Mouse (Mus musculus) NIH3T3 (cell line): ENCODE data around the gene P2ry10b.

Experiments used
- DNase-seq: peaks from one replicate; pipeline ENCODE4 v3.0.0-alpha.2; 2012; ENCODE audit warnings: low read depth

Gene P2ry10b

GRCm38 (mm10) chrX:107148681-107149080 lies at the start of gene P2ry10b:
Gene P2ry10b, plus strand, starts transcription at chrX:107148927.
- DNase-seq = no peak

- DNase-seq = peak; percentile 2
Observed at GRCm38 (mm10) chrX:107116333-107116732, 32.4 kb upstream of the P2ry10b start.

- DNase-seq = peak; percentile 58
Observed at GRCm38 (mm10) chrX:107116987-107117386, 31.7 kb upstream of the P2ry10b start.

GRCm38 (mm10) chrX:107143184-107143583 lies 5.5 kb upstream of the P2ry10b start:
- DNase-seq = no peak

GRCm38 (mm10) chrX:107143930-107144329 lies 4.8 kb upstream of the P2ry10b start:
- no peak for DNase-seq

GRCm38 (mm10) chrX:107149391-107149993 lies 765 bp downstream of the P2ry10b start:
- DNase-seq = no peak

GRCm38 (mm10) chrX:107150027-107150426 lies 1.3 kb downstream of the P2ry10b start:
- peak; percentile 2 for DNase-seq

GRCm38 (mm10) chrX:107150752-107151515 lies 2.2 kb downstream of the P2ry10b start:
- peak; percentile 74 for DNase-seq

- DNase-seq = no peak
Observed at GRCm38 (mm10) chrX:107156021-107156420, 7.3 kb downstream of the P2ry10b start.

GRCm38 (mm10) chrX:107160496-107160895 lies 11.8 kb downstream of the P2ry10b start:
- peak; percentile 2 for DNase-seq

GRCm38 (mm10) chrX:107168281-107168680 lies 19.6 kb downstream of the P2ry10b start:
- peak; percentile 42 for DNase-seq

- no peak for DNase-seq
Observed at GRCm38 (mm10) chrX:107169128-107169527, 20.4 kb downstream of the P2ry10b start.

GRCm38 (mm10) chrX:107178742-107179141 lies 30.0 kb downstream of the P2ry10b start:
- no peak for DNase-seq

GRCm38 (mm10) chrX:107217577-107218090 lies 68.9 kb downstream of the P2ry10b start:
- DNase-seq = no peak
